Mouse (Mus musculus): ENCODE results near the gene Cpt1b.

DNA sequence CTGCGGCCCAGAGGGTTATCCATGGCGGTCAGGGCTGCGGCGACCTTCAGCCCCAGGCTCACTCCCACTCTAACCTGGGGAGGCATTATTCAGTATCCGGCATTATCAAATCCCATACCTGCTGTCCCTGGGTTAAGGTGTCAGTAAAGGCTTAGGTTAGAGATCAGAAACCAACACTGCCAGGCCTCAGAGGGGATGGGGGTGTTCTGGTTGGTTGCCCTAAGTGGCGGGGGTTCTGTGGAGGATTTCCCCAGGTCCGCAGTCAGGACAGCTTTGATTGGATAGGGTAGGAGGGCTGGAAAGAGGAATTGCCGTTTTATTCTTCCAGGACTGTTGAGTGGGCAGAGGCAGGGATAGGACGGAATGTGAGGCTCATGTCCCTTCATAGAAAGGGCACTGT lies 51.3 kb downstream of the Cpt1b start:
- no peak for TF ChIP-seq CTCF (IDR thresholded peaks at IDR 0.05; ENCODE audit: low read depth, low read length)
- no peak for TF ChIP-seq TAL1 (conservative IDR thresholded peaks at IDR 0.05; ENCODE audit: low read depth, low read length)
- TF ChIP-seq GATA1 (IDR thresholded peaks at IDR 0.05; ENCODE audit: borderline replicate concordance, low read length): no peak
